30 mouse cellular contexts compared by ENCODE assay signal in genomic region chr2:61159761-61160160, GRCm38 (mm10).
"Had no signal": no experiment of that assay in that cellular context is flagged by ENCODE, and none has a peak within 500 bp of the region (broad histone marks: within the 10 kb centered on the region; RNA-seq: fewer than 3 reads in every experiment).

No protein-coding gene starts in this region.

- H3K27me3 ChIP-seq: limb, embryonic 12.5 days; limb, embryonic 13.5 days; limb, embryonic 15.5 days; liver, embryonic 12.5 days; liver, embryonic 13.5 days; liver, embryonic 15.5 days; lung, embryonic 15.5 days; midbrain, embryonic 12.5 days; midbrain, embryonic 13.5 days; midbrain, embryonic 15.5 days had no signal

- H3K4me1 ChIP-seq: limb, embryonic 12.5 days; limb, embryonic 15.5 days; liver, embryonic 12.5 days; liver, embryonic 13.5 days; liver, embryonic 15.5 days; lung, embryonic 15.5 days; midbrain, embryonic 12.5 days; midbrain, embryonic 13.5 days; midbrain, embryonic 15.5 days had no signal

- H3K27ac ChIP-seq: left cerebral cortex, adult 2 months; limb, embryonic 10.5 days; limb, embryonic 12.5 days; limb, embryonic 13.5 days; limb, embryonic 15.5 days; liver, embryonic 12.5 days; liver, embryonic 13.5 days; liver, embryonic 14.5 days; liver, embryonic 15.5 days; lung, embryonic 15.5 days; macrophage; midbrain, embryonic 10.5 days; midbrain, embryonic 12.5 days; midbrain, embryonic 13.5 days; midbrain, embryonic 15.5 days had no signal

- H3K4me3 ChIP-seq: left cerebral cortex, adult 2 months; limb, embryonic 10.5 days; limb, embryonic 12.5 days; limb, embryonic 13.5 days; limb, embryonic 15.5 days; liver, embryonic 12.5 days; liver, embryonic 13.5 days; liver, embryonic 15.5 days; lung, embryonic 15.5 days; megakaryocyte, embryonic 14.5 days; midbrain, embryonic 10.5 days; midbrain, embryonic 12.5 days; midbrain, embryonic 13.5 days; midbrain, embryonic 15.5 days; myocyte had no signal

- ATAC-seq: liver, embryonic 12.5 days; liver, postnatal 0 days; lung, postnatal 0 days; midbrain, embryonic 13.5 days; midbrain, embryonic 15.5 days; midbrain, embryonic 16.5 days had no signal

- DNase-seq: left cerebral cortex, postnatal 4 days; liver; liver, embryonic 13.5 days; liver, postnatal 0 days; lung, adult 18-20 months; lung, adult 2 months; lung, embryonic 14.5 days; lung, postnatal 10 days; lung, postnatal 14 days; lung, postnatal 36 days; lung, postnatal 4 days; midbrain, embryonic 14.5 days had no signal

- H3K36me3 ChIP-seq: limb, embryonic 10.5 days; limb, embryonic 12.5 days; limb, embryonic 13.5 days; limb, embryonic 15.5 days; liver, embryonic 12.5 days; liver, embryonic 13.5 days; liver, embryonic 15.5 days; lung, embryonic 15.5 days; midbrain, embryonic 10.5 days; midbrain, embryonic 12.5 days; midbrain, embryonic 13.5 days; midbrain, embryonic 15.5 days had no signal

- H3K9me3 ChIP-seq: limb, embryonic 10.5 days; limb, embryonic 12.5 days; limb, embryonic 15.5 days; liver, embryonic 12.5 days; liver, embryonic 13.5 days; liver, embryonic 15.5 days; lung, embryonic 15.5 days; midbrain, embryonic 10.5 days; midbrain, embryonic 12.5 days; midbrain, embryonic 13.5 days; midbrain, embryonic 15.5 days had no signal
